Mouse (Mus musculus) CD4-positive helper T cell, adult 2 months (primary cell): Measurements from ENCODE around the gene Taf6.
"Not testable (repeated sequence)": the region's sequence is repeated elsewhere in the genome, so short reads cannot be mapped to it uniquely, and the experiment has no call there.

Source experiments
- DNase-seq: peaks from one replicate; pipeline ENCODE4 v3.0.0-alpha.2; 2012; ENCODE audit warnings: low read depth, missing footprints, low spot score

The Taf6 gene

DNA sequence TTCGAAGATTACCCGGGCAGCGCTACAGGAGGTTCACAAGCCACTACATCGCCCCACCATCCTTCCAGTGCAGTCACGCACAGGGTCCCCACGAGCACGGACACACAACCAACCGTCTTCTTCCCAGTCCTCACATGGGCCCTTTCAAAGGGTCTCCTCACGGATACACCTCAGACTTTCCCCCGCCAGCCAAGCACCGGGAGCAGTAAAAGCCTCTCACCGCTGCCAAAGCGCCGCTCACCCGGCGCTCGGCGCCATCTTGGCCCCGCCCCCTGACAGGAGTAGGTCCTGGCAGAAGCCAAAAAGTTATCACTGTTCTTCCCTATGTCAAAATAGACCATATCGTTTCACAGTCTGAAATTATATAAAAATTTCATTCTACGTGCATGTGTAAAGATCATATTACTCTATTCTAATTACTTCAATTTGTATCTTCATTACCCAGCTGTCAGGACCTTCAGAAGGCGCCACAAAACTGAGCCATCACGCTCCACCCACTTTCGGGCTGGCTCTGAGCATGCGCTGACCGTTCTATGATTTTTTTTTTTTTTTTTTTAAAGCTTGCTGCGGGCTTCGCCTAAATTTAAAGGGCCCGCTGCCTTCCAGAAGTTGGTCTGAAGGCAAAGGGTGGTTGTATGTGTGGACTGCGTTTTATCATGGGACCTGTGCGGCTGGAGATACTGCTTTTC is at the start of gene Taf6, which contains the start of gene Cnpy4:
Gene Taf6, minus strand, starts transcription at position 502 of the 689 bp plus-strand sequence.
Gene Cnpy4, plus strand, starts transcription at position 536 of the 689 bp plus-strand sequence.
- peak; percentile 94 for DNase-seq

DNA sequence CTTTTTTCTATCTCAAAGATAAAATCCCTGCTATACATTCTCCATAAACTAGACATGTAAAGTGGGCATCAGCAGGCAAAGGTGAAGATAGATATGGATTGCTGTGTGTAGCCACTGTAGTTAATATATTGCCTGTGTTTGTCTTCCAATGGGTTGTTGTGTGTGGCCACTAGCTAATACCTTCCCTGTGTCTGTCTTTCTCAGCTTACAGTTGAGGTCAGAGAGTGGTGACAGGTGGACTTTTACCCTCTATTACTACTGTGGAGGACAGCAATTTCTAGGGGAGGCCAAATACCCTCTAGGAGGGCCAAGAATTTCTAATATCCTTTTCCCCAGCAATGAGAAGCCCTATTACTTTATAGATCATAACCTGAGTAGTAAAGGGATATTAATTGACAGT is 47.0 kb upstream of the Taf6 start:
- DNase-seq: no peak

DNA sequence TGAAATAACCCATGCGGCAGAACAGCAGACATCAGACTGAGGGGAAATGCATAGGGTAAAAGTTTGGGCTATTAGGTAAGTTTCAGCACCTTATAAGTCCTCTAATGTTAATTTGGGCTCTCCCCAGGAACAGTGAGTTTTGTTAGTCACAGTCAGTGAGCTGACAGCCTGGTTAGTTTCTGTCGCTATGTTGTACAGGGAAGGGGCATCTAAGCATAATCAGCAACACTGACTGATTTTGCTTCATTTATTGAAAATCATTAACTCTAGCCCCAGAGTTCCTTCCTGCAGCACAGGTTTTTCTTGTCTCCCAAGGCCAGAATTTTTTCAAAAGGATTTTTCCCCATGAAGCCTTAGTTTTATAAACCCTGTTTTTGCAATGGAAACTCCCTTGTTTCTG is 46.5 kb upstream of the Taf6 start:
- DNase-seq: no peak

DNA sequence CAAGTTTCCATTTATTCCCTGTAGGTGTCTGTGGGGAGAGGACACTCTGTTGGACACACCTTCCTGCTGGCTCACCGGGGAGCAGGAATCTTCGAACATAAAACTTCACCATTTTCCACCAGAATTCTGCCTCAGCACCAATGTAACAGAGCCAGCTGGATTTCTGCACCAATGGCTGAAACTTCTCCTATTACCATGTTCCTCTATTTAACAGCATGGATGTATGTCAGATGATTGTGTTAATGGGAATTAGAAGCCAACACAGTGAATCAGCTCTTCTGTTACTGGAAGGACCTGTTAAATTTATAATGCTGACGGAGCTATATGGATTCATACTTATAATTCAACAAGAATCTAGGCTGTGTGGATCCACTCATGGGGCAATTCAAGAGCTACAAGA is 42.3 kb upstream of the Taf6 start:
- DNase-seq: no peak

DNA sequence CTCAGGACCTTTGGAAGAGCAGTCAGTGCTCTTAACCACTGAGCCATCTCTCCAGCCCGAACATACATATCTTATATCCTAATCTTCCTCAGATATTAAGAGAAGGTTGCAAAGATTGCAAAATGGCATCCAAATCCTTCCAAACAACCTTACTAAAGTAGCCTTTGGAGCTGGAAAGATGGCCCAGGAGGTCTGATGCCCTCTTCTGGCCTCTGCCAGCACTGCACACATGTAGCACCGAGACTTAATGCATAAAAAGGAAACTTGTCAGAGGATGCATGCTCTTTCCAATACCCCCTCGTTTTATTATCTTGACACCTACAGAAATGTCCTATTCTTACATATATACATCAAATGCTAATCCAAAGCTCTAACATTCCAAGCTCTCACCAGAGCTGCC is 40.8 kb upstream of the Taf6 start:
- DNase-seq: peak; percentile 11

DNA sequence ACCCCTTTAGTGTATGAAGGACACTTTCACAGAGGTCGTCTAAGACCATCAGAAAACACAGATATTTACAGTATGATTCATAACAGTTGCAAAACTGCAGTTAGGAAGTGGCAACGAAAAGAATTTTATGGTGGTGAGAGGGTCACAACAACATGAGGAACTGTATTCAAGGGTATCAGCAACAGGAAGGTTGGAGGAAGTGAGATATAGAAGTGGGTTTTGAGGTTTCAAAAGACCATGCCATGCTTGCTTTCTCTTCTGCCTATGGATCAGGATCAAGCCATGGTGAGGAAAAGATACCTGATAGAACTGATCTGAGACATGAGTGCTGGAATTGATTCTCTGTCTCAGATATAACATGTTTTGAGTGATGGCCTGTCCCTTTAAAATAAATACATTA is 40.1 kb upstream of the Taf6 start:
- DNase-seq: no peak

DNA sequence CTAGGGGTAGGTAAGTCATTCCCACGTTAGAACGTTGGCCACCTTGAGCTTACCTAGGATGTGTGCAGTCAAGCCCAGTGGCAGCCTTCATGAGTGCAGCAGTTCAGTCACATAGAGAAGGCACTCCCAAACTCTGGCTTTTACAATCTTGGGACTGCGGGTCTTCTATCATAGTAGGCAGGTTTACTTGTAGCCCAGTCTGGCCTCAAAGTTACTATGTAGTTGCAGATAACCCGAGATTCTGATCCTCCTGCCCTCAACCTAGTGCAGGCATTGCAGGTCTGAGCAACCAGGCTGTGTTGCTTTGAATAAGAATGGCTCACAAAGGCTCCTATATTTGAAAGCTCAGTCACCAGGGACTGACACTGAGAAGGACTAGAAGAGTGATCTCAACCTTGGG is 39.2 kb upstream of the Taf6 start:
- DNase-seq: no peak

DNA sequence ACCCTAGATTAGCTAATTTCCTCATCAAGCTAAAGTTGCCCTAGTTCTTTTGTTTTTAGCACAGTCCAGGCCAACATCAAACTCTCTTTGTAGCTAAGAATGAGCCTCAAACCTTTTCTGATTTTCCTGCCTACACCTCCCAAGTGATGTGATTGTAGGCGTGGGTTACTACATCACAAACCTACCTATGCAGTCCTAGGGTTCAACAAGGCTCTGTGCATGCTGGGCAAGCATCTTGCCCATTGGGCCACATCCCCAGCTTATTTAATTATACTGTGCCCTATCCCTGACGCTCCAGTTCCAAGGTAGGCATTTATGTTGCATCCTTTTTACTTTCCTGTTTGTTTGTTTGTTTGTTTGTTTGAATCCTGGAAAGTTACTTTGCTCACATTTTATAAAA is 38.4 kb upstream of the Taf6 start, which contains the start of gene Nxpe5:
Gene Nxpe5, plus strand, starts transcription at position 199 of the 400 bp plus-strand sequence.
- DNase-seq: no peak

DNA sequence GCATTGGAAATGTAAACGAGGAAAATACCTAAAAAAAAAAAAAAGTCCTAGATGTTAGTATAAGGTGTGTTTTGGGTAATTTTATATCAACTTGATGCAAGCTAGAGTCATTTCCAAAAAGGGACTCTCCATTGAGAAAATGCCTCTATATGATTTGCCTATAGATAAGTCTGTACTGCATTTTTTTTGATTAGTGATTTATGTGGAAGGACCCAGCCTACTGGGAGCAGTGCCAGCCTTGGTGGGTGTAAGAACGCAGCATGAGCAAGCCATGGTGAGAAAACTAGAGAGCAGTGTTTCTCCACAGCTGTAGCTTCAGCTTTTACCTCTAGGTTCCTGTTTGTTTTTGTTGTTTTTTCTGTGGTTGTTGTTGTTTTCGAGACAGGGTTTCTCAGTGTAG is 36.0 kb upstream of the Taf6 start:
- no peak for DNase-seq

DNA sequence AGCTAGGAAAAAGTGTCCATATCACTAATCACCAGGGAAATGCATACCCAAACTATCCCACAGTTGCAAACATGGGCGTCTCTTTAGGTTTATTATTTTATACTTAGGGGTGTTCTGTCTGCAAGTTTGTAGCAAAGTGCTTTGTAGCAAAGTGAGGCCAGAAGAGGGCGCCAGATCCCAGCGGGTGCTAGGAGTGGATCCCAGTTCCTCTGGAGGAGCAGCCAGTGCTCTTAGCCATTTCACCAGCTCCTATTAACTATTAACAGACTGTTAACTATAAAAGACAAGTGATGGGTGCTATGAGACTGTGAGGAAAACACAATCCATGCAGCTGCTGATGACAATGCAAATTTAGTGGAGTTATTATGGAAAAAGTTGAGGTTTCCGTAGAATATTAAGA is 34.9 kb upstream of the Taf6 start:
- peak; percentile 64 for DNase-seq

DNA sequence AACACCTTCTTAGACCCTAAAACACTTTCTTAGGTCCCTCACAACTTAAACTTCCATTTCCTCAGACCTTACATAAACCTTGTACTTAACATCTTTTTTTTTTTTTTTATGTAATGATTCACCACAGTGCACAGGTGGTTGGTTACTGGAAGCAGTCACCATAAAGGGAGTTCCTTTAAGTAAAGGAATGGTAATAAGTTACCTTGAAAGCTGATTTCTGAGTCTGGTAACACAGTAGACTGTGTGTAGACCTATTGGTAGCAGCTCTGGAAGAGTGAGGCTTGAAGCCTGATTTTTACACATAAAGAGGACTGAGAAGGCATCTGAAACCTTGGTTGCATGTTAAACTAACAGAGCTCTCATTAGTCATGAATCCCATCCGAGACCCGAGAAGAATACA is 32.6 kb upstream of the Taf6 start:
- no peak for DNase-seq

DNA sequence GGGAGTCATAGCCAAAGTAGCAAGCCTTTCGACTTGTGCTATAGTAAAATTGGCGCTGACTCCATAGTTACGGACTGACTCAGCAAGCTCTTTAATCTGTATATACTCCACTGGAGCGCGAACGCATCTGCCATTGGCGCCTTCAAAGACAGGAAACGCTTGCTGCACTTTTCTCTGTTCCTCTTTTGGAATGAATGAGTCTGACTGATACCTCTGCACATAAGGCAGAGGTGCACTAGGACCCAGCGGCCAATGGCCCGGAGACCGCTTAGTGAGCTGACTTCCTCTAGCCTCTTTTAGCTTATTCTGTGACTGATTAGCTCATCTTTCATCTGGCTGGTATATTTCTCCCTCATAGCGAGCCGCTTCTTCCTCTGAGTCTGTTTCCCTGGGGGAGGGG is 29.4 kb upstream of the Taf6 start:
- DNase-seq: not testable (repeated sequence)

DNA sequence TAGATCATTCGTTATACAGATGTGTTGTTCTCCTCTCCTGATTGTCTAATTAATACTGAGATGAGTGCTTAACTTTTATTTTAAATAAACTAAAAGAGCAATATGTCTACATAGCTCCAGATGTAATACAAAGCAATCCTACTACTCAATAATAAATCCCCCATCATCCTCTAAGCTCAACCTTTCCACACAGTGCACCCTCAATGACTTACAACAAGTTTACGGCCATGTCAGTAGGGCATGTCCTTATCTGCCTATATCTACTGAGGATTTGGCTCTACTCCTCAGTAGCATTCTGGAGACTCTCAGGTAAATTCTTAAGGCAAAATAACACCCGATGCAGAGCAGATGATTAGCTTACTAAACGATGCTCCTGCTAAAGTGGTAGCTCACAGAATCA is 20.6 kb upstream of the Taf6 start:
- no peak for DNase-seq

DNA sequence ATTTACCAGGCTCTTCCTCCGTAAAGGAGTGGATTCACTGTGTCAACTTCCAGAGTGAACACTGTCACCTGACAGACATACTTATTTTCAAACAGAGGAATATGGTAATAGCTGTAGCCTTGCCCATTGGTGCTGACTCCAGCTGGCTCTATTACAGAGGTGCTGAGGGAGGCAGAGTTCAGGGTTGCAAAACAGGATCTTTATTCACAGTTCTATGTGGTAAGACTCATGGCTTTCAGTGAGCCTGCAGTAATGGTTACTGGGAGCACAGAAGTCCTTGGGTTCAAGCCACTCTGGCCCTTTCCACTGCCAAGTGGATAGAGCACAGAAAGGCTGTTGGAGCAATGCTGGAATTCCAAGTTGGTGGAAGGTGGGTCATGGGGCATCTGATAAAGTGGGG is 20.0 kb upstream of the Taf6 start:
- DNase-seq: no peak

DNA sequence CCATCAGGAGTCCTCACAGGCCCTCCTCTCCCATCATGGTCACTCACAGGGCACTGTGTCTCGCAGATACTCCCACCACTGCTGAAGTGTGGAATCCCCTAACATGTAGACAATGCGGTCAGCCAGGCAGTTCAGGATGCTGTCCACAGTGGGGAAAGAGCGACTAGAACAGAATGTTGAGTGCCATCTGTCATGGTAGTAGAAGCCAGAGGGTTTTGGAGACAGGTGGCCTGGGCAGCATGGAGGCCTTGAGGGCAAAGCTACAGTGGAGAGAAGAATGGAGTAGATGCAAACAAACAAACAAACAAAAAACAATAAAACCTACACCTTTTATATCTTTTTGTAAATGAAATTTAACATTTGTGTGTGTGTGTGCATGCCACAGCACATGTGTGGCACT is 14.8 kb upstream of the Taf6 start:
- DNase-seq: no peak

DNA sequence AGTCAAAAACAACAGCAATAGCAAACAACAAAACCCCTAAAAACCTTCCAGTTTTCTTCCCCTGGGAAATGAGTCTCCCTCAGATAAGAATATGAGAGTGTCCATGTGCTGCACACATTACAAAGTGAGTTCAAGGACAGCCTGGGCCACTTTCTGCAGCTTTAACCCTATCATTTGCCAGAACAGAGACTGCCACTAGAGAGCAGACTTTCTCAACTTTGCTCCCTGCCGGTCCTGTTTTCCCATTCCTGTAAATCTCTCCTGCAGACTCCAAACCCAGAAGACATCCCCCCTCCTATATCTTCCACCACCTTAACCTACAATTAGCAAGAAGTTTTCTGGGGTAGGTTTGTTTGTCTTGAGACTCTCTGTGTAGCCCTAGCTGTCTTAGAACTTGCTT is 12.3 kb upstream of the Taf6 start:
- DNase-seq: no peak

DNA sequence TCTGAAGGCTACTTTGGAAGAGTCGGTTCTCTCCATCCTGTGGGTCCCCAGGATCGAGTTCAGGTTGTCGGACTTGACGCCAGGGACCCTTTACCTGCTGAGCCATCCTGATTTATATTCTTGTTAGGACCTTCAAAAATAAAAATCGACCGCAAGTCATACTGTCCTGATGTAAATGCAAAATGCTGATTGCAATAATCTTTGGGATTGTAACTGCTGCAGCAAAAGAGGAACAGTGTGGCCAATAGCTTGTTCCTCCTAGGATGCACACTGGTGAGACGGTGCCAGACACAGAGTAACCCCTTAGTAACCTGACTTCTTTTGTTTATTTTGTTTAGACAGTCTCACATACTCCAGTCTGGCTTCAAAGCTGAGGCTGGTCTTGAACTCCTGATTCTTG is 8.2 kb upstream of the Taf6 start:
- no peak for DNase-seq

DNA sequence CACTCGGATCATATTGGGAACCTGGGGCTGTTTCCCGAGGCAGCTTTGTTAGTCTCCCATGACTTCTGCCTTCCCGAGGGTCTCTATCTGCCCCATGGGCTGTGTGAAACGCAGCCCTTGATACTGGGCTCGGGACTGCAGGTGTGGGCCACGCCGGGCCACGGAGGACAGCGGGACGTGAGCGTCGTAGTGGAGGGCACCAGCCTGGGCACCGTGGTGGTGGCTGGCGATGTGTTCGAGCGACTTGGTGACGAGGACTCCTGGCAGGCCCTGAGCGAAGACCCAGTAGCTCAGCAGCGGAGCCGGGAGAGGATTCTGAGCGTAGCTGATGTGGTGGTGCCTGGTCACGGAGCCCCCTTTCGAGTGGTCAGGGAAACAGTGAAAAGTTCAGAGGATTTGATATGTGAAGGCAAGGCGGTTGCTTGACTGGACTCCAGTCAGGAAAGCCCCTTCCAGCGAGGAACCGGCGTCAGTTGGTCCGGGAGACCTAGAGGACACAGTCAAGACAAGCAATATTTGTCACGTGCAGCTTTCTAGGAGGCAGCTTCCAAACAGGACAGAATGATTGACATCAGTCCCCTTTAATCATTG is 7.6 kb upstream of the Taf6 start:
- no peak for DNase-seq

DNA sequence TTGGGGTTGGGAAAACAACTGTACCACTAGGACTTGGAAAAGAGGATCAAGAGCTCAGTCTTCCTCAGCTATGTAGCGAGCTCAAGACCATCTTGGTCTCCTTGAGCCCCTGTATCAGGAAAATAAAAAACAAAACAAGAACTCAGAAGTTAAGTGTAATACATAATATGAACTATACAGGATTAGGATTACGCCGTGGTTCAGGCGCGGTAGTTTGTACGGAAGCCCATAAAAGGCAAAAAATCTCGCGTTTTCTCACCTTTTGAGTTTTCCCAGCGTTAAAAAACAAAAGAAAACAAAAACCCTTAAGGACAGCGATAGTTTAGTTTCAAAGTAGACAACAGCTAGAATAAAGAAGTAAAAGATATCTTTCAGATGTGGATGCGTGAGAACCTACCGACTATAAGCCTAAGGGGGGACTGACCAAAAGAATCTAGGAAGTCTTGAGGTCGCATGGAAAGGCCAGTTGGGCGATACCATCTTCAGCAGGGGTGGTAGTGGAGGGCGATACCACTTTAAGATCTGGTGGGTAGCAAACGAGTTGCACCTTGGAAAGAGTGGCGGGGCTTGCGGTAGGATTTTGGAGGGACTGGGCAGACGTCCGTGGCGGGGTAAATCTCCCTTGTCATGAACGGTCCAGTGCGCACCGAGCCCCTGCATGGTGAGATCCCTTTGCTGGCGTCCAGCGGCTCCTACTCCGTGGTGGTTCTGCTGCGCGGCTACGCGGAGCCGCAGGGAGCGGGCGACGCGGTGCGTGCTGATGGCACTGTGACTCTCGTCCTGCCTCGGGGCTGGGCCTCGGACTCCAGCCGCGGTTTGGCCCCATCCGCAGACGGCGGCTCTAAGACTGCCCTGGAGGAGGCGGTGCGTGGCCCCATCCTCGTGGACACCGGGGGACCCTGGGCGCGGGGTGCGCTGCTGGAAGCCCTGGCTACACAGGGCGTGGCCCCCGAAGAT is 6.8 kb upstream of the Taf6 start, which contains the start of gene Mblac1:
Gene Mblac1, plus strand, starts transcription at position 544 of the 957 bp plus-strand sequence.
- DNase-seq: peak; percentile 78

DNA sequence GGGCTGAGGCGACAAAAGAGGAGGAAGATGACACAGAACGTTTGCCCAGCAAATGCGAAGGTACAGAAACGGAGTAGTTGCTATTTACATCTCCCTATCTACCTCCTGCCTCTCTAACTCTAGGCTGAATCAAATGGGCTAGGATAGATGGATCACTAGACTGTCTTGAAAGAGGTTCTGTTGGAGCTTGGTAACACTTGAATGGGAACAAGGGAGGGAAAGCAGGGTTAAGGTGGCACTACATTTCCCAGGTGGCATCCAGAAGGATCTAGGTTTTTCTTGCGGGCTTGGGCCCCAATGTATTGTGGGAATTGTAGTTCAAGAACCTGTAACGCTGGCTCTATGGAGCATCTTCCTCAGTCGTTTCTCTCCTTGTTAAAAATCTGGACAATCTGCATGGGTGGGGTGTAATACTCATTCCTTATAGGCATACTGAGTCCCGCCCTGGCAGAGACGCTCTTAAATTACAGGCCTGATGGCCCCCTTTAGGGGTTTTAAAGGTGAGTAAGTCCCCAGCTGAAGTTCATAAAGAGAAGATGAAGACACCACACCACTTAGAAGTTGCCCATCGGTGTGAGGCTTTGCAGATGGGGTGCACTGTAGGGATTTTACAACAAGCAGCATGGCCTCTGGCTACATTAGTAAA is 533 bp upstream of the Taf6 start:
- peak; percentile 86 for DNase-seq

DNA sequence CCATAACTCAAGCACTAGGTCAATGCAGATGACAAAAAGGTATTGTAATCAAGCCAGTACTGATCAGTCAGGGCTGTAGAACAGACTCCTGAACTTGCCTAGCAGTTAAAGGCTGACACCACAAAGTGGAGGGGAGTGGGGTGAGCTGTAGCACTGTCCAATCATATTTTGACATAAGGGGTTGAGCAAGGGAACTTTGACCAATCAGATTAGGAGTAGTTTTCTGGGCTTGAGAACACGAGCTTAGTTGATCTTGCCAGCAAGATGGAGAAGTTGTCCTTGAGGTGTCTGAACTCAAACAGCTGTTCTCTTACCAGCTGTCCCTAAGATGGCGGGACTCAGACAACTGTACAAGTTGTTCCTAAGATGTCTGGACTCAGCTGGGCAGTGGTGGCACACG is 14.0 kb downstream of the Taf6 start:
- DNase-seq: no peak
